In the genomic region with DNA sequence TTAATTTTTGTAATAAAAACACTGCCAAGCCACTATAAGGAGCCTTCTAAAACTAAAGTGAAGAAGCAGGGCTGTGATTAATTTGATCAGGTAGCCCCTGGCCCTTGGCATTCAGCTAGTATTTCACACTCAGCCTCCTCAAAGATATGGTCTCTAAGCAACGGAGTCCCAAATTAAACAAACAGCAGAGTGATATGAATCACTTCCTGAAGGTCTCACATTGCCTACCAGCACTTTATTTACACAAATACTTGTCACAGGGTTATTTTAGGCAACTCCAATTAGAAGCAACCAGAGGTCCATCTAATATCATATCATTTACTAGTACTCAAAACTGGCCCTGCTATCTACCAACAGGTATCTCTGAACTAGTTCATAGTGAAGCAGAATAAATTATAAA, we compare ENCODE assay signal across 11 mouse cellular contexts. TPM values are rescaled to one million over a fixed set of nuclear protein-coding genes. Genes with fewer than 3 reads are reported as not detected.
DNase-seq lines count a peak whose midpoint lies in the region; ATAC-seq lines count a peak whose summit lies in the region.
"Had no signal": no experiment of that assay in that cellular context is flagged by ENCODE, and none has a peak within 500 bp of the region (broad histone marks: within the 10 kb centered on the region; RNA-seq: fewer than 3 reads in every experiment).

No protein-coding gene starts in this region.

- no peak overlapping the region for H3K9ac ChIP-seq in heart, embryonic 12.5 days
- no peak overlapping the region for H3K9ac ChIP-seq in forebrain, embryonic 11.5 days (ENCODE audit: low read length)

- peak overlapping the region; percentile 26; the same call in 1 of the 2 replicates for H3K4me2 ChIP-seq in heart, embryonic 12.5 days
- no peak overlapping the region for H3K4me2 ChIP-seq in forebrain, embryonic 11.5 days (ENCODE audit: low read depth, low read length, severe bottlenecking)

- 0% methylated on average over 1 of the region's 1 CpGs for WGBS in heart, embryonic 12.5 days
- 75% methylated on average over 1 of the region's 1 CpGs for WGBS in forebrain, embryonic 11.5 days

- peak; percentile 47 for DNase-seq in adrenal gland, adult 2 months
- DNase-seq in adrenal gland, postnatal 10 days, result no peak
- peak; percentile 60 for DNase-seq in 3T3-L1 (ENCODE audit: low read depth, low spot score)
- DNase-seq in forebrain, embryonic 11.5 days (ENCODE audit: low spot score), result no peak
- no peak for DNase-seq in thymus, postnatal 4 days
- no peak for DNase-seq in kidney, adult 18-20 months
- DNase-seq: right cerebral cortex, adult 18-20 months had no signal

- H3K27ac ChIP-seq in heart, embryonic 12.5 days (ENCODE audit: poor library complexity, severe bottlenecking), result peak overlapping the region; percentile 79
- H3K27ac ChIP-seq in forebrain, embryonic 11.5 days (ENCODE audit: low read depth, low read length), result no peak overlapping the region
- H3K27ac ChIP-seq: midbrain, embryonic 10.5 days had no signal

- peaks cover 55% of the 10 kb centered on the region for H3K4me1 ChIP-seq in heart, embryonic 12.5 days (replicated peaks)
- no peaks in the 10 kb centered on the region for H3K4me1 ChIP-seq in forebrain, embryonic 11.5 days (replicated peaks; ENCODE audit: control insufficient read depth, insufficient read depth, low read length)
- H3K4me1 ChIP-seq: midbrain, embryonic 10.5 days had no signal

- H3K4me3 ChIP-seq in heart, embryonic 12.5 days, result no peak overlapping the region
- no peak overlapping the region for H3K4me3 ChIP-seq in forebrain, embryonic 11.5 days (ENCODE audit: low read depth, low read length)
- H3K4me3 ChIP-seq: midbrain, embryonic 10.5 days had no signal

- 0 out of 2 replicates have a peak, but pooled peaks cover 4% of the 10 kb centered on the region for H3K9me3 ChIP-seq in heart, embryonic 12.5 days (replicated peaks)
- H3K9me3 ChIP-seq in forebrain, embryonic 11.5 days (ENCODE audit: control insufficient read depth, low read length), result no peaks in the 10 kb centered on the region; the same call in 1 of the 2 replicates

- peaks cover 8% of the 10 kb centered on the region for H3K36me3 ChIP-seq in heart, embryonic 12.5 days
- no peaks in the 10 kb centered on the region for H3K36me3 ChIP-seq in forebrain, embryonic 11.5 days (ENCODE audit: control insufficient read depth, insufficient read depth, low read length)

- H3K27me3 ChIP-seq in heart, embryonic 12.5 days (replicated peaks), result no peaks in the 10 kb centered on the region
- no peaks in the 10 kb centered on the region for H3K27me3 ChIP-seq in forebrain, embryonic 11.5 days (ENCODE audit: control insufficient read depth, insufficient read depth, low read length)

- 0 out of 2 replicates have a peak, but pooled peaks have one; percentile 46 for ATAC-seq in heart, embryonic 12.5 days (ENCODE audit: insufficient number of reproducible peaks, low FRiP score)
- ATAC-seq in megakaryocyte, adult 5-6 weeks (ENCODE audit: poor library complexity, severe bottlenecking), result peak; percentile 49; the same call in 1 of the 2 replicates
- ATAC-seq in forebrain, embryonic 11.5 days (replicated peaks; ENCODE audit: low FRiP score), result no peak
- ATAC-seq: hindbrain, embryonic 16.5 days had no signal

RNA-seq across cellular contexts. Expression of a gene that starts 36.7 kb away (rescaled TPM):
- 10 to 100 TPM; 84.8 to 88.4 TPM for total RNA-seq in adrenal gland, adult 2 months (2021)
- polyA plus RNA-seq in adrenal gland, adult 2 months (2012; rRNA removed), result 15.7 and 19.1 TPM in 2 replicates
- 10 to 100 TPM; 76.2 to 86.8 TPM for total RNA-seq in adrenal gland, postnatal 10 days (2021)
- polyA plus RNA-seq in heart, embryonic 12.5 days (2016; fragmentation: Nextera tagmentation; extraction: Ambion mirVana), result 41.3 and 42.0 TPM in 2 replicates
- total RNA-seq in megakaryocyte, adult 5-6 weeks (2015), result 246 and 291 TPM in 2 replicates
- total RNA-seq in megakaryocyte, adult 5-6 weeks (2017), result 287 and 303 TPM in 2 replicates
- polyA plus RNA-seq in forebrain, embryonic 11.5 days (2014; fragmentation: Nextera tagmentation; extraction: Ambion mirVana), result 28.0 and 29.1 TPM in 2 replicates

Comparison
In these comparisons a context has a peak if more than half of its experiments do, and no peak if none do; other contexts are left out.
1. DNase-seq: peak in adrenal gland, adult 2 months (single experiment) and 3T3-L1 (single experiment); none in adrenal gland, postnatal 10 days (single experiment), forebrain, embryonic 11.5 days (single experiment), thymus, postnatal 4 days (single experiment) and kidney, adult 18-20 months (single experiment).